Mouse (Mus musculus): ENCODE data around the gene Tshz3. TPM values are rescaled to one million over a fixed set of nuclear protein-coding genes. Genes with fewer than 3 reads are reported as not detected.

Gene Tshz3
- 1 to 10 TPM; 2.4 to 2.7 TPM for total RNA-seq (2021)
- long read RNA-seq, experiment 1, partial matches to known transcripts, result 0 of 1 reads
- long read RNA-seq, experiment 1, other reads (novel, unspliced or antisense), result 1 of 1 reads
- long read RNA-seq, experiment 2, result 0 reads

GRCm38 (mm10) chr7:36697856-36698588 is at the start of gene Tshz3:
Tshz3 (plus strand) TSS chr7:36698118.
- DNase-seq, result peak; percentile 82 to 92

DNA sequence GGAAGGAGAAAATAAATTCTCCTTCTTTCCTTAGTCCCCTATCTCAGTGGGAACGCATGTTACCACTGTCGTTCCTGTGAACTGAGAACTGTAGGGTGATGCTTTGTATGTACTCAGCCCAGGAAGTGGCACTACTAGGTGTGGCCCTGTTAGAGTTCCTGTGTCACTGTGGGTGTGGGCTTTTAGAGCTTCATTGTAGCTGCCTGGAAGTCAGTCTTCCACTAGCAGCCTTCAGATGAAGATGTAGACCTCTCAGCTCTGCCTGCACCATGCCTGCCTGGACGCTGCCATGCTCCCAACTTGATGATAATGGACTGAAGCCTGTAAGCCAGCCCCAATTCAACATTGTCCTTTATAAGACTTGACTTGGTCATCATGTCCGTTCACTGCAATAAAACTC is 42.0 kb upstream of the Tshz3 start:
- no peak for DNase-seq

GRCm38 (mm10) chr7:36656401-36656800 is 41.5 kb upstream of the Tshz3 start:
- DNase-seq, result no peak

GRCm38 (mm10) chr7:36658331-36658730 is 39.6 kb upstream of the Tshz3 start:
- DNase-seq, result no peak

- DNase-seq, result no peak
Measured at GRCm38 (mm10) chr7:36659265-36659664, 38.7 kb upstream of the Tshz3 start.

GRCm38 (mm10) chr7:36660654-36661053 is 37.3 kb upstream of the Tshz3 start:
- DNase-seq, result no peak

GRCm38 (mm10) chr7:36663431-36663830 is 34.5 kb upstream of the Tshz3 start:
- peak; percentile 70 to 81 for DNase-seq

DNA sequence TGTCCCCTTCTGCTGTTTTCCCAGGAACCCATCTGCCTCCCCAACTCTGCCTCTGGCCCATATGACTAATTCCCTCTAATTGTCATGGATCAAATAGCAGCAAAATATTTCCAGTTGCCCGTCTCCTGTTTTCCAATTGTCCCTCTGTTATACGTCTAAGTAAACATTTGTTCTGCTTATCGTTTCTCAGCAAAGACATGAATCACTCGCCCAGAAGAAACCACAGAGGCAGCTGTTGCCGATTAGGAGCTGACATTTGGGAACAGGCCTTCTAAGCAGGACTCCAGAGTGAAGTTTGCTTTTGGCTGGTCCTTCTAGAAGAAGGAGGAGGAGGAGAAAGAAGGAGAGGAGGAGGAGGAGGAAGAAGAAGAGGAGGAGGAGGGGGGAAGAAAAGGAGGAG is 30.2 kb upstream of the Tshz3 start:
- peak; percentile 44 to 71 for DNase-seq

- no peak for DNase-seq
Measured at GRCm38 (mm10) chr7:36678031-36678430, 19.9 kb upstream of the Tshz3 start.

- DNase-seq, result no peak
Measured at GRCm38 (mm10) chr7:36678510-36678909, 19.4 kb upstream of the Tshz3 start.

GRCm38 (mm10) chr7:36679031-36679618 is 18.8 kb upstream of the Tshz3 start:
- DNase-seq, result no peak

- DNase-seq, result peak; percentile 28 to 34
Measured at GRCm38 (mm10) chr7:36679866-36680458, 18.0 kb upstream of the Tshz3 start.

DNA sequence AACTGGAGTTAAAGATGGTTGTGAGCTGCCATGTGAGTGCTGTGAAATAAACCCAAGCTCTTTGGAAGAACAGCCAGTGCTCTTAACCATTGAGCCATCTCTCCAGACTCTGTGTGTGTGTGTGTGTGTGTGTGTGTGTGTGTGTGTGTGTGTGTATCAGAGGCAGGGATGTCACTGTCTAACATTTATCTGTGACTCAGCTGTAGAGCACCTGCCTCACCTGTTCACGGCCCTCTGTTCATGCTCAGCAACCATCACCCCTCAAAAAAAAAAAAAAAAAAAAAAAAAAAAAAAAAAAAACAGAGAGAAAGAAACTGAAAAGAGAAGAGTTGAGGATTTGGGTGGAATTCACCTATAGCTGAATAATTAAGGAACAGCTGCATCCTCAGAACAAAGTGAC is 10.4 kb upstream of the Tshz3 start:
- DNase-seq, result no peak

GRCm38 (mm10) chr7:36689049-36689793 is 8.7 kb upstream of the Tshz3 start:
- peak; percentile 56 to 65 for DNase-seq

DNA sequence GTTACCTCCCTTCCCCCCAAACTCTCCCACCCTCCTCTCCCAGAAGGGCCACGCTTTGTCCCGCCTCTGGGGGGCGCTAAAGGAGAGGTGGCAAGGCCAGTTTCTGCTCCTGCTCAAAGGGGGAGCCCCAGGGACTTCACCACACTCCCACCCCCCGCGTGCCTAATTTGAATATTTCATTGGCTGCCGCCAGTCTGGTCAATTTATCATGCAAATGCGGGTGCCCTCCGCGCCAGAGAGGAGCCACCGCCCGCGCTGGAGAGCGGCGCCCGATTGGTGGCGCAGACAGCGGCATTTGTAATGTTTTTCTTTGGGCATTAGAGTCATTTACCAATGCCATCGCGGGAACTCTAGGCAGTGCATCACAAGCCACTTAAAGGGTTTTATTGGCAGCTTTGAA is 7.4 kb upstream of the Tshz3 start:
- peak in 1 of 2 experiments; percentile 33 for DNase-seq

DNA sequence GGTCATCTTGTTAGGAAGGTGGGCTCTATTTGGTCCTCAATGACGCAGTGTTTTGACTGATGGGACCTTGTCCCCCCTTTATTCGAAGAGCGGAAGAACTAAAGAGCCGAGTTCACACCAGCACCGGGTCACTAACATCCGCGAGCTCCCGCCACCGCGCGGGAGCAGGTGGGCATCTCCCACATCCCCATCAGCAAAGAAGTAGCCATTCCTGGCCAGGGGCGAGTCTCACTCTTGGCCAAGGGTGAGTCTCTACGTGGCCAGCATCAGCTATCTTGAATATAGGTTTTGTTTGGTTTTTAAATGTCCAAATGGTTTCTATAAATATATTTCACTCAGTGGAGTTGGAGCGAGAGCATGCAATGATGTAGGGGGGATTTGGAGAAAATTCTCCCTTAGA is 6.3 kb upstream of the Tshz3 start:
- no peak for DNase-seq

DNA sequence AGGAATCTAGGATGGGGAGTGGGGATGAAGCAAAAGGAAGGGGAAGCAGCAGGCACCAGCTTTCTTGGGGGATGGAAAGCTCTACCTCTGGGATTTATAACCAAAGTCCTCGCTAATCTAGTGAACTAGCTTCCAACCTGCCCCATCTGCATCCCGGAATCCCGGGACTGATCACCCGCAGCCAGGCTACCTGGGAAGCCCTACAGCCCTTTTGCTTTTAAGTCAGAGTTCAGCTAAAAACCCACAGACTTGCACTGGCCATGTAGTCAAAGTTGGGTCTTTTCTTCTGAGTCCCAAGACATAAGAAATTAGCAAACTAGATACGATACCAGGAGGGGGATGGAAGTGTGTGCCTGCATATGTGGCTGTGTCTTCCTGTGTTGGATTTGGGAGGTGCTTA is 5.5 kb upstream of the Tshz3 start:
- no peak for DNase-seq

- DNase-seq, result no peak
Measured at GRCm38 (mm10) chr7:36693081-36693480, 4.8 kb upstream of the Tshz3 start.

GRCm38 (mm10) chr7:36694642-36695191 is 3.2 kb upstream of the Tshz3 start:
- DNase-seq, result no peak

- no peak for DNase-seq
Measured at GRCm38 (mm10) chr7:36695276-36695675, 2.6 kb upstream of the Tshz3 start.

DNA sequence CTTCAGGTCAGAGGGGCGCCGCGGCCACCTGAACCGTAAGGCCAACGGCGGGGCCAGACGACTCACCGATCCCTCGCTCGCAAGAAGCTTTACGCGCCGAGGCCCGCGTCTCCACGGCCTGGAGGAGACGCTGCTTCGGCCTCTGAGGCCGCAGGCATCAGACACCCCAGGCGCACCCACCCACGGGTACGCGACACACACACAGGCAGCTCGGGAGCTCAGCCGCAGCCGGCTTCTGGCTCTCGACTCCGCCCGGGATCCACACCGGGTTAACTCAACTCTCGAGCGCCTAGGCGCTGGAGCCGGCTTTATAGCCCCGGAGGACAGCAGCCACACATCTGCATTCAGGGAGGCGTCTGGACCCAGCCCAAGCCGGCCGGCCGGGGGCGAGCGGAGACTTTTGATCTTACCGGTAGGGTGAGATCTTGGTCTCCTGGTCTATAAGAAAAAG is 2.1 kb upstream of the Tshz3 start:
- peak; percentile 57 to 76 for DNase-seq

Data from heart, adult 18-20 months (tissue).